Mouse (Mus musculus) left cerebral cortex, postnatal 36 days (tissue): ENCODE measurements around the gene Usp7. TPM values are rescaled to one million over a fixed set of nuclear protein-coding genes. Genes with fewer than 3 reads are reported as not detected.
"Not testable (repeated sequence)": the region's sequence is repeated elsewhere in the genome, so short reads cannot be mapped to it uniquely, and the experiment has no call there.

Experiments used
- DNase-seq, 2 experiments: peaks; one replicate each; pipeline ENCODE4 v3.0.0; 2021 to 2022; ENCODE audit warnings: low spot score in 2 of 2, mixed read lengths in 1 of 2
- intact Hi-C: fragments of 180-260 bp; cut with DNase I; formaldehyde crosslinking; loops from one replicate; pipeline ENCODE4 v1.15.1; 2025
- total RNA-seq, 2 experiments: library from RNA; stranded (reverse); gene quantifications; 2 replicates each; pipeline ENCODE4 v1.2.3; 2021

Usp7 gene
- total RNA-seq, 2 experiments from 2014 or later: 134 to 175 TPM

DNA sequence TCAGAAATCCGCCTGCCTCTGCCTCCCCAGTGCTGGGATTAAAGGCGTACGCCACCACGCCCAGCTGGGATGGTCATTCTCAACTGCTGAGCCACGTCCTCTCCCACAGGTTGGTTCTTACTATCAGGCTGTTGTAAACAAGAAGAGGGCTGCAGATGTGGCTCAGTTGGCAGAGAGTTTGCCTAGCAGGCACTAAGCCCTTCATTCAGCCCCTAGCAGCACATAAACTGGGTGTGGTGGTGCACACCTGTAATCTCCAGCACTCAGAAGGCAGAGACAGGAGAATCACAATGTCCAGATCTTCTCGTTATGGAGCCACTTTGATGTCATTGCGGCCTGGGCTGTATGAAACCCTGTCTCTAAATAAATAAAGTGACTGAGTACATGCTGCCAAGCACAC is 31.1 kb downstream of the Usp7 start:
- DNase-seq: no peak
- intact Hi-C loops: no loop called here

DNA sequence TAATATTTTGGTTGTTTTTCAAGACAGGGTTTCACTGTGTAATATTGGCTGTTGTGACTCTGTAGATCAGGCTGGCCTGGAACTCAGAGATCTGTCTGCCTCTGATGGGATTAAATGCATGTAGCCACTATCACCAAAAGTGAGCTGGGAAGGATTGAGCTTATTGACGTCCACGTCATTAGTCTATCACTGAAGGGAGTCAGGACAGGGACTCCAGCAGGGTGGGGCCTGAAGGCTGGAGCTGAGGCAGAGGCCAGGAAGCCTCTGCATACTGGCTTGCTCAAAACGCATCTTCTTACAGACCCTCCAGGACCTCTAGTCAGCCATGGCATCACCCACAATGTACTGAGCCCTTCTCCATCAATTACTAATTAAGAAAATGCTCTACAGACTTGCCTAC is 33.1 kb downstream of the Usp7 start:
- intact Hi-C loops: no loop called here
- no peak for DNase-seq

DNA sequence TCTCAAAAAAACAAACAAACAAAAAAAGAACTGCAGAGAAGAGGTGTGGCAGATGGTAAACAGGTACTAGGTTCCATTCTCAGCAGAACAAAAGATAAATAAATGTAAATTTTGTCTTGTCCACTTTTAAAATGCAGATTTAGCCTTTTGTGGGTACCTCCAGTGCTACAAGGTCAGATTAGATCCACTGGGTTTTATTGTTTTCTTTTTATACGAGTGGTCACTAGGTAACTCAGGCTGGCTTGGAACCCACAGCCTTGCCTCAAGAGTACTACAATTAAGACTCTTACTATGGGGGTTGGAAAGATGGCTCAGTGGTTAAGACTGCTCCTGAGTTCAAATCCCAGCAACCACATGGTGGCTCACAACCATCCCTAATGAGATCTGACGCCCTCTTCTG is 33.9 kb downstream of the Usp7 start:
- intact Hi-C loops: no loop called here
- DNase-seq: no peak

DNA sequence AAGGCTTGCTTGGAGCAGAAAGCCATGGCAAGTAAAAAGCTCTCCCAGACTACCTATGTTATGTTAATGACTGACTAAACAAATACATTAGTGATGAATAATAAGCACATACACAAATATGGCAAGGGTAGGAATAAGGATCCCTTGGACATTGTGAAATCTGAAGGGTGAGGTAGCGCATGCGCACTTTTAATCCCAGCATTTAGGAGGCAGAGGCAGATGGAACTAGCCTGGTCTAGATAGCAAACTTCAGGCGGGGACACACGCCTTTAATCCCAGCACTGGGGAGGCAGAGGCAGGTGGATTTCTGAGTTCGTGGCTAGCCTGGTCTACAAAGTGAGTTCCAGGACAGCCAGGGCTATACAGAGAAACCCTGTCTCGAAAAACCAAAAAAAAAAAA is 34.5 kb downstream of the Usp7 start:
- DNase-seq, intact Hi-C loops: not testable (repeated sequence)

DNA sequence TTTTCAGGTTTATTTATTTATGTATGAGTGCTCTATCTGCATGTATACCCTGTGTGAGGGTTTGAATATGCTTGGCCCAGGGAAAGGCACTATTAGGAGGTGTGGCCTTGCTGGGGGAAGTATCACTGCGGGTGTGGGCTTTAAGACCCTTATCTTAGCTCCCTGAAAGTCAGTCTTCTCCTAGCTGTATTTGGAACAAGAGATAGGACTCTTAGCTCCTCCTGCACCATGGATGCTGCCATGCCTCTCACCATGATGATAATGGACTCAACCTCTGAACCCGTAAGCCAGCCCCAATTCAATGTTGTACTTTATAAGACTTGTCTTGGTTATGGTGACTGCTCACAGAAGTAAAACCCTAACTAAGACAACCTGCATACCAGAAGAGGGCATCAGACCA is 39.8 kb downstream of the Usp7 start:
- intact Hi-C loops: no loop called here

DNA sequence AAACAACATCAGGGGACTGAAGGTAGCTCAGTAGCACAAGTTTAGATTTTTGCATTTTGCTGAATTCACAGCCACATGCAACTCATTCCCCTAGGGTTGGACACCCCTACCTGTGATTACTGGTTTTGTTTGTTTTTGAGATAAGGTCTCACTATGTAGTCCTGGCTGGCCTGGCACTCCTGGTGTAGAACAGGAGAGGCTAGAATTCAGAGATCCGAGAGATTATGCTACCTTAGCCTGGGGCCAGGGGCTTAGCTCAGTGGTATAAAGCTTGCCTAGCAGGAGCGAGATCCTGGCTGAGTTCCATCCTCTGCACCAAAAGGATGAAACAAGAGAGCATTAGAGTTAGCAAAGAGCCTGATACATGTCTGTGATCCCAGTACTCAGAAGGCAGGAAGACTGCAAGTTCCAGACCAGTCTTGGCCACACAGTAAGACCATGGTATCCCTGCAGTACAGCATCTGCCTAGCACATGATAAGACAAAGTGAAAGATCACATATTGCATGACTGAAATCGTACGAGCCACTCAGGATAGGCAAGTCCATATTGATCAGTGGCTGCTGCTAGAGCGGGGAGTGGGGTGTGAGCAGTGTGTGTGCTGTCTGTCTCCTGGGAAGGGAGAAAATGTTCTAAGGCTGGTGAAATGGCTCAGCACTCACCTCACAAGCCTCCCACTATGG is 40.4 kb downstream of the Usp7 start:
- intact Hi-C loops: no loop called here
- no peak for DNase-seq

More for the DNA sequence above, 39.8 kb downstream of the Usp7 start:
- no peak for DNase-seq

DNA sequence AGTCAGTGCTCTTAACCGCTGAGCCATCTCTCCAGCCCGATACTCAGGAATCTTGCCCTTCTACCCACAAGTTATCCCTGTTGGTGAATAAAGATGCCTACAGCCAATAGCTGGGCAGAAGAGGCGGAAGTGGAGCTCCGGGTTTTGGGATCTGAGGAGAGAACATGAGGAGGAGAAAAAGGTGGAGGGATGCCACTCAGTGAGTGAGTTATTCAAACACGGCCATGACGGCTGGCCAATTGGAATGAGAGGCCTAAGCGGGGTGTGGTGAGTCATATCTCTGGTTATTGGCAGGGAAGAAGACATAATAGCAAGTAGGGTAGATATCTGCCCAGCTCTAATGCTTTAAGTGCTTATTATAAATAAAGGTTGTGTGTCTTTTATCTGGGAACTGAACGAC is 43.2 kb downstream of the Usp7 start:
- intact Hi-C loops: no loop called here
- DNase-seq: no peak

DNA sequence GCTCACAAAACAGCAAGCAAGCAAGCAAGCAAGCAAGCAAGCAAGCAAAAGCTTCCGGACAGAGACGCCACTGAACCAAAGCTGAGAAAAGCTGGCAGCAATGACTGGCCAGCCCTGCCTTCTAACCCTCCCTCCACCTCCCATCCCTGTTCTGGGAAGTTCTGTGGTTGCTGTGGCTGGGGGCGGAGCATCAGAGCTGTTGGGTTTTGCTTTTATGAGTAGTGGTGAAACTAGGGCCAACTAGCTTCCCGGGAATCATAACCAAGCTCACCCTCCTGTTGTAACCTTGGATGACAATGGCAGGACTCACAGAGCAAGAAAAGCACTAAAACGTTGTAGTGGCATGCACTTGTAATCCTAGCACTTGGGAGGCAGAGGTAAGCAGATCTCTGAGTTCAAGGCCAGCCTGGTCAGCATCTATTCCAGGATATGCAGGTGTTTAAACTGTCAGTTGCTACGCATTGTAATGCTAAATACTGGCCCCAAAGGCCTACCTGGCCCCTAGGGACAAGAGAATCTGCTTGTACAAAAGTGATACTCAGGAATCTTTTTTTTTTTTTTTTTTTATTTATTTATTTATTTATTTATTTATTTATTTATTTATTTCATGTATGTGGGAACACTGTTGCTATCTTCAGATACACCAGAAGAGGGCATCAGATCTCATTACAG is 43.8 kb downstream of the Usp7 start:
- no peak for DNase-seq
- intact Hi-C loops: no loop called here

DNA sequence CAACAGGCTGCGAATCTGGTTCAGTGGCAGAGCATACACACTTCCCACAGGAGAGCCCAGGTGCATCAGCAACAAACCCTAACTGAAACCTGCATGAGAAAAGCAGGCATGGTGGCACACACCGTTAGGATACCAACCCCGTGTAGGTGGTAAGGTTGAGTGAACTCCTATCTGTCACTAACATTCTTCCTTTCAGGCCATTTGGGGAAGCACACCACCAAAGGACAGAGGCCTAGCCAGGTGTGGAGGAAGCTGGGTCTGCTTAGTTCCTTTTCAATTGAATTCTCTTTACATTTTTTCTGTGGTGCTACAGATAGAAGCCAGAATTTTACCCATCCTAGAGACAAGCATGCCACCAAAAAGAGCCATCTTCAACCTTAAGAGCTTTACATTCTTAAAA is 44.3 kb downstream of the Usp7 start:
- intact Hi-C loops: no loop called here
- DNase-seq: no peak

DNA sequence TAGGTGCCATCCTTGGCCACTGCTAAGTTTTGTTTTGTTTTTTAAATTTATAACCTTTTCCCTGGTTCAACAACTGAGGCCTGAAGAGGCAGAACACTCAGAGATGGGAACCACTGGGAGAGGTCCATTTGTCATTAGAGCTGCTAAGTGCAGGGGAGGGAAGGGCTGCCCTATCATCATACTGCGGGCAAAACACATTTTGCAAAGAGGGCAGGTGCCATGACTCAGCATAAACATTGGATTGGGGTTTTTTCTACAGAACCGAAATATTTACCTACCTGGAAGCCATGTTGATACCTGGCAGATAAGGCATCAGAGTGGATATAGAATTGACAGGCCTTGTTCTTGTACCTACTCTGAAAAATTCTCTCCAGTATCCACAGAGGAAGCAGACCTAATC is 45.6 kb downstream of the Usp7 start:
- intact Hi-C loops: no loop called here
- DNase-seq: no peak

DNA sequence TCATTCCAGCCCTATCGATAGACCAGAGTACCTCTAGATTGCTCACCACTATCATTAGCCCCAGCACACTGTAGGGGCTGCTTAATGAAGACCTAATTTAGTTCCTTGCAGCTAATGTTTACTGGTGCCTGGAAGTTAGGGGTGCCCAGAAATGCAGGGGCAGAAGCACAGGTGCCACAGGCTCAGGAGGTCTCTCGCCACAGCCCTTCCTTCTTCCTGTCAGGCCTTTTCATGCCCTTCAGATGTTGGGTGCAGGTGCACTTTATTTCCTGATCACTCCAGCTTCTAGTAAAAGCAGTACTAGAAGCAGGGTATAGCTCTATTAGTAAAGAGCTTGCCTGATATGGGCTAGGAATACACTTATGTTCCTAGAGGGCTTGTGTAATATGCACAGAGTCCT is 46.4 kb downstream of the Usp7 start:
- intact Hi-C loops: no loop called here

DNA sequence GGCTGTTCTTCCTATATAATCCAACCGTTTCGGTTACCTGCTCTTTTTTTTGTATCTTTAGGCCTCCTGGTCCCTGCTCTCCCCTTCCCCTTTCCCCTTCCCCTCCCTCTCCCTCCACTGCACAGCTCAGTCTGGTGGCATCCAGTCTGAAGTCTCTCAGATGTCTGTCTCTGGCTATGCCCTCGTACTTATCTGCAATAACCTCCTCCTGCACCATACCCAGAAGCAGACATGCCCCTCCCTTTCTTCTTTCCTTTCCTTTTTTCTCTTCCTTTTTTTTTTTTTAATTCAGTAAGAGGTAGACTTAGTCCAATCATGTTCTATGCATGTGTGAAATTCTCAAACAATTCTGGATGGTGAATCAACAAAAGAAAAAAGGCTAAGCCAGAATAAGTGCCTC is 48.1 kb downstream of the Usp7 start:
- no peak for DNase-seq
- intact Hi-C loops: no loop called here

More for the DNA sequence above, 46.4 kb downstream of the Usp7 start:
- DNase-seq: no peak

DNA sequence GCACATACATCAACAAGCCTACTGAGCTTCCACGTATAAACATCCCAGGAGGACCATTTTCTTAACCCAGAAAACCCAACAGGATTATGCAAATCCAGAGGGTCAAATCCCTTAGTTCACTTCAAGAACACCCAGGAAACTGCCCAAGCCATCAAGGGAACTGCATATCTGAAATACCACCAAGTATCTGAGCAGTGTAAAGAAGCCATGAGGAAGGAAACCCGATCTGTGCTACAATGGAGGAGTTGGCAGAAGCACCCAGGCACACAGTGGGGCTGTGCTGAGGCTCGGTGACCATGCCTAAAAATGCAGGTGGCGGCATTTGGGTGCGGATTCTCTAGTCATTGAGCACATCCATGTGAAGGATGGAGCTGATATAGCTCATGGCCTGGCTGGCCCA is 50.4 kb downstream of the Usp7 start:
- no peak for DNase-seq
- intact Hi-C loops: no loop called here

DNA sequence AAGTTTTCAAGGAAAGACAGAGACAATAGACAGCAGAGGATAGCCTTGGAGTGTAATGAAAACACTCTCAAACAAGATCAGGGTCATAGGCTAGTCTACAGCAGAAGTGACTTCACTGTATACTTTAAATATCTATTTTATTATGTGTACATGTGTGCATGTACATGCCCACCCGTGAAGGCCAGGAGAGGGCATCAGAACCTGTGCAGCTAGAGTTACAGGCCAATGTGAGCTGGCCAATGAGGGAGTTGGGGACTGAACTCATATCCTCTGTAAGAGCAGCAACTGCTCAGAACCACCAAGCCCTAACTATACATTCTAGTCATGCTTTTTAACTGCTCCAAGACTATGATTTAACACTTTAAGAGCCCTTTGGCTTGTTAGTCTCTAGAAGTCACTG is 51.0 kb downstream of the Usp7 start:
- DNase-seq: no peak
- intact Hi-C loops: no loop called here

DNA sequence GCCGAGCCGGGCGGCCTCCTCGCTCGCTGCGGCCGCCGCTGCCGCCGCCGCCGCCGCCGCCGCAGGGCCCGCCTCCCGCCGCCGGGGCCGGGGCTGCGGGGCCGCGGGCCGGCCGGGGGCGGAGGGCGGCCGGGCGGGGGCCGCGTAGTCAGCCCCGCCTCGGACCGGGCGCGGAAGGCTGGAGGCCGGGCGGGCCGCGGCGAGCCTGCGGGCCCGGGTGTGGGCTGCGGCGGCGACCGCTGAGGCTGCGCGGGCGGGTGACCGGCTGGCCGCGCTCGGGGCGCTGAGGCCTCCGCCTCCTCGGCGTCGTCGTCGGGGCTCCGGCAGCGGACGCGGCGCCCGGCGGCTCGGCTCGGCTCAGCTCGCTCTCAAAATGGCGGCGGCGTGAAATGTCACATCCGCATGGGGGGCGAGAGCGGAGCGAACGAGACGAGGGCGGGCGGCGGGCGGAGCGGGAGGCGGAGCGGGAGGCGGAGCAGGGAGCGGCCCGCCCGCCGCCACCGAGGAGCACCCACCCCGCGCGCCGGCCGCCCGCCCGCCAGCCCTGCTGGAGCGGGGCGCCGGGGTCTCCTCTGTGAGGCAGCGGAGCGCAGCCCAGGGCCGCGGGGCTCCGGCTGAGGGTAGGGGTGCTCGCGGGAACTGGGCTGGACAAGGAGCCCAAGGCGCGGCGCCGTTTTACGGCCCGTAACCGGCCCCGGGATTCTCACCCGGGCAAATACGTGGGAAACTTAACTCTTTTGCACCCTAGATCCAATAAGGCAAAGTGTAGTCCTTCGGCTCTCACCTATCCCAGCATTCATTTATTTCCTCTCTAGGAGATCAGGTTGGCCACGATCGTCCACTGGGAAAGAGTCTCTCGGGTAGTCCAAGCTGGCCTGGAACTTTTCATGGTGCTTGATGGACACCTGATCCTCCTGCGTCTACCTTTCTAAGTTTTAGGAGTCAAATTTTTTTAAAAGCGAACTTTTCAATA is 53.3 kb downstream of the Usp7 start:
- peak; percentile 88 to 92 for DNase-seq
- intact Hi-C loops: loop anchor here (2.0 kb wide), 1 partner anchor 90 kb away; no protein-coding TSS in a partner anchor

DNA sequence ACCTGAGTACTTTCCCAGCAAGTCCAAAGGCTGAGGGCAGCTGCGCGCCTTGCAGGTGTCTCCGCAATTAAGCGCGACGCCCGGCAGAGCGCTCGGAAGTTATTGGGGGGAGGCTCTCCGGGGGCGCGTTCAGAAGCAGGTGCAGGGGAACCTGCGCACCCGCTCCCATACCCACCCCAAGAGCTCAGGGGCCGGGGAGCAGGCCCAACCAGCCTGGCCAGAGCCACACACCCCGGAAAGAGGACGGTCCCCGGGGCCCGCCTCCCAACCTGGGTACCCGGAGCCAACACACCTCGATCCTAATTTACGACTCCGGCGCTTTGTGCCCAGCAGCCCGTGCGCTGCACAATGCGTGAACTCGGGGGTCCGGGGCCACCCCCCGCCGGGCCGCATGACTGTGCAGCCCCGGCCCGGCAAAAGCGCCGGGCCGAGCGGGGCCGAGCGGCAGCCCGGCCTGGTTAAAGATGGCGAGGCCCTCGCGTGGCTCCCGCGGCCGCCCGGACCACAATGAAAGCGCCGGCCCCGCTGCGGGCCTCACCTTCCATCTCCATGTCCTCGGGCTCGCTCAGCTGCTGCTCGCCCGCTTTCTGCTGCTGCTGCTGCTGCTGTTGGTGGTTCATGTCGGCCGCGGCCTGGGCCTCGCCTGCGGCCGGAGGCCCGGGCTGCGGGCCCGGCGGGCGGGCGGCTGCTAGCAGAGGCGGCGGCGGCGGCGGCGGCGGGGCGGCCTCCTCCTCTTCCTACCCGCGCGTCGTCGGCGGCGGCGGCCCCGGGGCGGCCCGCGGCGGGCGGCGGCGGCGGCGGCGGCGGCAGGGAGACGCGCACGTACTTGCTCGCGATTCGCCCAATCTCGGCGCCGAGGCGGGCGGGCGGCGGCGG is 54.2 kb downstream of the Usp7 start:
- intact Hi-C loops: loop anchor here (2.0 kb wide), 1 partner anchor 91 kb away; no protein-coding TSS in a partner anchor
- peak; percentile 33 to 53 for DNase-seq

DNA sequence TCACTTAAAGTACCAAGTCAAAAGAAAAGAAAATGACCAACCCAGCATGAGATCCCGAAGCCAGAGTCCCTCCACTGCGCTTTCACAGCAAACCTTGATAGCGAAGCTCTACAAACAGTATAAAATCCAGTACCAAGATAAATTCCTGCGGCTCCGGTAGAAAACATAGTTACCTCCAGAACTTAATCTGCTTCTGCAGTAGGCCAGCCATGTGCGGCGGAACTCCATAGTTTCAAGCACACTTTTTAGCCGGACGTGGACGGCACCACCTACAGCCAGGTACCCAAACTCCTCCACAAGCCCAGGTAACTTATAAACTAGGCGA is 54.8 kb downstream of the Usp7 start:
- DNase-seq: no peak
- intact Hi-C loops: no loop called here

DNA sequence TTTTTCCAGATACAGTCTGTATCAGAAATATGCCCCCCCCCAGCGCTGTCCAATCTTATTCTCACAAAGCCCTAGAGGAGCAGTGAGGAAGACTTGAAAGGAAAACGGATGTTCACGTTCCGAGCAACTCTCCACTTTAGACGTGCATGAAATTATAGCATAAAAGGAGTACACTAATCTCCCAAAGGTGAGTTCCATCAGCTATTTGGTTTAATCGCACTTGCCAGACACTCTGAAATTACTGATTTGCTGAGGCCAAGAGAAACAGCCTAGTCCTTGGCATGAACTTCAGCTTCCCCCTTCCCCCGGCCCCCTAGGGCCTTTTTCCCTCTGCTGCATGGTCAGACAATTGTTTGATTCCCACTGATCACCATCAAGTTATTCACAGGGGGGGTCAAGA is 55.4 kb downstream of the Usp7 start:
- intact Hi-C loops: no loop called here
- DNase-seq: no peak

DNA sequence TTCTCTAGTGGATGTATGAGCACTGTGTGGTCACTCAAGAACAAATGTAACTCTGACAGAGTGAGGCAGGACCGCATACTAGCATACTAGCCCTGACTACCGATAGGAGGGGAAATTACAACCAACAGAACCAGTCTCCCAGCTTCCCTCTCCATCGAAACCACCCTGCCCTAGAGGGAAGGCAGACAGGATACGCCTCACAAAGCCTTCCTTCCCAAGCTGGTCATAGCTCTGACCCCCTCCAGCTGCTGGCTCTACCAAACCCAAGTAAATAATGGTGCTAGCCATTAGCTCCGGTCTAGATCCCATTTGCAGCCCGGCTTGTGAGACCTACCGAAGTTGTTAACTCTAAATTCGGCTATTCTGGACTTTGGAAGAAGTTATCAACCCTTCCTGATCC is 56.1 kb downstream of the Usp7 start:
- no peak for DNase-seq
- intact Hi-C loops: no loop called here

DNA sequence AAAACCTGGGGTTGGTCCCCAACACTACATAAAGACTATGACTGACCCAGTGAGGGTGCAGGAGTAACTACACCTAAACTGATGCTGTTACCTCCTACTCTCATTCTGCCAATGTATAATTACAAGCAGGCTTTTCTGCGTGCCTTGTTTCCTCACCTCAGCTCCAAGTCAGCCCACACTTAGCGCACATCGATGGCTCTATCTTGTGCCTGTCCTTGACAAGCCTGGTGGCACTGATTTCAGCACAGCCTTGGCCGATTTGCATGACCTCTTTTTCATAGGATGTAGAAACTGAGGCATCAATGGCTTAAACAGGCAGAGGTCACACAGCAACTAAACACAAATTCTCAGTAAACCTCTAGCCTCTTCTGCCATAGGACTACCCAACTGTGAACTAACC is 57.4 kb downstream of the Usp7 start:
- DNase-seq: no peak
- intact Hi-C loops: no loop called here
